Mouse (Mus musculus) kidney, postnatal 0 days (tissue): Measurements from ENCODE around the gene Cst11. TPM values are rescaled to one million over a fixed set of nuclear protein-coding genes. Genes with fewer than 3 reads are reported as not detected.
A peak's percentile ranks its signal among the peaks of the same experiment; 100 is the strongest.

ENCODE experiments used
- ATAC-seq: fragments of 200-750 bp; cut with Nextera tagmentation; replicated peaks from 2 replicates; pipeline ENCODE4 v1.8.0; 2017; ENCODE audit warnings: low read depth, moderate number of reproducible peaks, moderate TSS enrichment, moderate library complexity; ENCODE audit not compliant: low FRiP score
- DNase-seq: peaks from one replicate; pipeline ENCODE4 v3.0.0-alpha.2; 2016; ENCODE audit warnings: low spot score
- H3K27ac ChIP-seq: fragments of 300-500 bp; sonication (generic); 2 replicates; pipeline ENCODE4 v1.5.1; 2014; ENCODE audit warnings: mild to moderate bottlenecking
- H3K27me3 ChIP-seq: fragments of 300-500 bp; sonication (generic); 2 replicates; pipeline ENCODE4 v1.6.1; 2014; ENCODE audit warnings: low read length, mixed read lengths; ENCODE audit not compliant: insufficient read depth
- H3K36me3 ChIP-seq: fragments of 300-500 bp; sonication (generic); 2 replicates; pipeline ENCODE4 v1.6.1; 2014; ENCODE audit warnings: low read length, mixed read lengths; ENCODE audit not compliant: insufficient read depth
- H3K4me1 ChIP-seq: fragments of 300-500 bp; sonication (generic); replicated peaks from 2 replicates; pipeline ENCODE4 v1.6.1; 2014; ENCODE audit warnings: antibody characterized with exemption, low read length, mixed read lengths; ENCODE audit not compliant: insufficient read depth
- H3K4me2 ChIP-seq: fragments of 300-500 bp; sonication (generic); 2 replicates; pipeline ENCODE4 v1.6.1; 2014; ENCODE audit warnings: mild to moderate bottlenecking, low read length, moderate library complexity, mixed read lengths
- H3K4me3 ChIP-seq: fragments of 300-500 bp; sonication (generic); replicated peaks from 2 replicates; pipeline ENCODE4 v1.5.1; 2014; ENCODE audit warnings: low read depth, low read length
- H3K9ac ChIP-seq: fragments of 300-500 bp; sonication (generic); 2 replicates; pipeline ENCODE4 v1.6.1; 2014; ENCODE audit warnings: low read depth, low read length
- H3K9me3 ChIP-seq: fragments of 300-500 bp; sonication (generic); replicated peaks from 2 replicates; pipeline ENCODE4 v1.6.1; 2016; ENCODE audit warnings: low read length, inconsistent platforms, mixed read lengths
- CTCF ChIP-seq: IDR thresholded peaks from 2 replicates; pipeline ENCODE4 v1.5.1; 2016; ENCODE audit warnings: antibody characterized with exemption, low read depth, mild to moderate bottlenecking, moderate library complexity
- WGBS: fragments of 180-500 bp; shearing (Covaris S2); extraction: QIAGEN DNeasy Blood & Tissue Kit; methylation state at CpG from one replicate; pipeline ENCODE4 v1.1.7; 2014; 5-methylcytosine and 5-hydroxymethylcytosine counted together
- polyA plus RNA-seq: library from polyadenylated mRNA; unstranded; fragments of >200 nt; fragmentation: Nextera tagmentation; extraction: Ambion mirVana; gene quantifications from 2 replicates; pipeline ENCODE4 v1.2.1, GENCODE M21; 2015

Gene Cst11
- polyA plus RNA-seq, 1 experiment from 2014 or later = not detected

- WGBS = 91% methylated on average over 1 of the region's 1 CpGs
Observed at GRCm38 (mm10) chr2:148763648-148764388, 7.5 kb downstream of the Cst11 start.

DNA sequence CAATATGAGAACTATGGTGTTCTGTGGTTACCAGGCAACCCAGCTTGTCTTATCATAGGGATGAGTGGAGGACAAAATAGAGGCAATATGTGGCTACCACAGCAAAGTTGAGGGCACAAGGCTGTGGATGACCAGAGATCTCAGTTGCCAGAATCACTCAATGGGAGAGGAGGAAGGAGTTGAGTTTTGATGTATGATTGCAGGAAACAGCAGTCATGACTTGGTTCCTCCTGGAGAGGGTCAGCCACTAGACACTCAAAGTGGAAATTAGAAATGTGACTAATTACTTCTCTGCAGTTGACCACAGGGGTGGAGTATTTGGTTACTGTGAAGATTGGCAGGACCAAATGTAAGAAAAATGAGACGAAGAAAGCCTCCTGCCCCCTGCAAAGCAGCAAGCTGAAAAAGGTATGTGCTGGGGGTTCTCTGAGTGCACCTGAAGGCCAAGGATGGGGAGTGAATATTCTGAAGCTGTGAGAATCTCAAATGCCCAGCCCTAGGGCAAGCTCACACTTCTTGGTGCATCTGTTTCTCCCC lies 16.9 kb downstream of the Cst11 start:
- no peak overlapping the region for H3K27ac ChIP-seq
- no peaks in the 10 kb centered on the region for H3K9me3 ChIP-seq
- H3K4me1 ChIP-seq = no peaks in the 10 kb centered on the region
- H3K9ac ChIP-seq = no peak overlapping the region
- H3K27me3 ChIP-seq = no peaks in the 10 kb centered on the region
- ATAC-seq = no peak
- DNase-seq = no peak
- no peak overlapping the region for H3K4me3 ChIP-seq
- TF ChIP-seq CTCF = no peak
- no peaks in the 10 kb centered on the region for H3K36me3 ChIP-seq
- no peak overlapping the region for H3K4me2 ChIP-seq
- WGBS = 55% methylated on average over 1 of the region's 1 CpGs

More at GRCm38 (mm10) chr2:148763648-148764388, 7.5 kb downstream of the Cst11 start:
- H3K9me3 ChIP-seq = no peaks in the 10 kb centered on the region
- H3K9ac ChIP-seq = no peak overlapping the region
- ATAC-seq (0 out of 2 replicates have a peak, but pooled peaks have one; percentile 25), DNase-seq (no peak)
- H3K4me2 ChIP-seq = no peak overlapping the region
- no peaks in the 10 kb centered on the region for H3K36me3 ChIP-seq
- H3K4me1 ChIP-seq = no peaks in the 10 kb centered on the region
- H3K27me3 ChIP-seq = no peaks in the 10 kb centered on the region
- no peak for TF ChIP-seq CTCF
- no peak overlapping the region for H3K27ac ChIP-seq
- H3K4me3 ChIP-seq = no peak overlapping the region

GRCm38 (mm10) chr2:148751893-148752813 lies 19.1 kb downstream of the Cst11 start:
- no peak overlapping the region for H3K4me3 ChIP-seq
- H3K9ac ChIP-seq = no peak overlapping the region
- H3K36me3 ChIP-seq = no peaks in the 10 kb centered on the region
- no peaks in the 10 kb centered on the region for H3K27me3 ChIP-seq
- peak; percentile 77 for TF ChIP-seq CTCF
- H3K27ac ChIP-seq = no peak overlapping the region
- no peaks in the 10 kb centered on the region for H3K4me1 ChIP-seq
- no peaks in the 10 kb centered on the region for H3K9me3 ChIP-seq
- 17% methylated on average over 15 of the region's 15 CpGs for WGBS
- ATAC-seq (peak; percentile 84), DNase-seq (peak; percentile 88)
- peak overlapping the region; percentile 54 for H3K4me2 ChIP-seq

DNA sequence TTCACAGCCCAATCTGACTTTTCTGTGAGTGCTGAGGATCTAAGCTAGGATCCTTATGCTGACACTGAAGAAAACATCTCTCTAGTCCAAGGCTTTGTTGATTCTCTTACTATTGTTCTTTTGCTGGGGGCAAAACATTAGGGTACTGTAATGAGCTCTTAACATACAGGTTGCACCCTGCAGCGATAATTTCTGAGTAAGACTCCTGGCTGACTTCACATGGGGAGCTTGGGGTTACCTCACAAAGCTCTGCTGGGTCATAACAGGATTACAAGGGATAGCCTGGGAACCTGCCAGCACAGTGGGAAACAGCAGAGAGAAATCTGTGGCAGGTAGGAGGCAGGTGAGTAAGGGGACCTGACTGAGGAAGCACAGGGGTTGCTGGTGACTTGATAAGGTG lies 21.2 kb downstream of the Cst11 start, which contains the start of gene Cstl1:
Cstl1 (plus strand) TSS at position 301 of the 400 bp plus-strand sequence.
- whole genome bisulfite sequencing = 85% methylated on average over 1 of the region's 1 CpGs
- TF ChIP-seq CTCF = no peak
- H3K4me3 ChIP-seq = no peak within 1 kb of the TSS
- H3K4me1 ChIP-seq = no peaks in the 10 kb centered on the region
- H3K27ac ChIP-seq = no peak within 1 kb of the TSS
- DNase-seq (no peak), ATAC-seq (no peak)
- H3K4me2 ChIP-seq = no peak within 1 kb of the TSS
- H3K9me3 ChIP-seq = no peaks in the 10 kb centered on the region
- H3K9ac ChIP-seq = no peak within 1 kb of the TSS
- no peaks in the 10 kb centered on the region for H3K36me3 ChIP-seq
- H3K27me3 ChIP-seq = no peaks in the 10 kb centered on the region

GRCm38 (mm10) chr2:148743846-148744407 lies 27.4 kb downstream of the Cst11 start:
- Histone ChIP-seq H3K4me1 (no peaks in the 10 kb centered on the region), H3K4me3 (no peak overlapping the region), H3K27me3 (no peaks in the 10 kb centered on the region), H3K36me3 (no peaks in the 10 kb centered on the region), H3K4me2 (no peak overlapping the region), H3K27ac (no peak overlapping the region), H3K9ac (no peak overlapping the region), H3K9me3 (no peaks in the 10 kb centered on the region)
- no peak for DNase-seq
- 69% methylated on average over 3 of the region's 3 CpGs for WGBS
- no peak for TF ChIP-seq CTCF
- ATAC-seq = no peak

DNA sequence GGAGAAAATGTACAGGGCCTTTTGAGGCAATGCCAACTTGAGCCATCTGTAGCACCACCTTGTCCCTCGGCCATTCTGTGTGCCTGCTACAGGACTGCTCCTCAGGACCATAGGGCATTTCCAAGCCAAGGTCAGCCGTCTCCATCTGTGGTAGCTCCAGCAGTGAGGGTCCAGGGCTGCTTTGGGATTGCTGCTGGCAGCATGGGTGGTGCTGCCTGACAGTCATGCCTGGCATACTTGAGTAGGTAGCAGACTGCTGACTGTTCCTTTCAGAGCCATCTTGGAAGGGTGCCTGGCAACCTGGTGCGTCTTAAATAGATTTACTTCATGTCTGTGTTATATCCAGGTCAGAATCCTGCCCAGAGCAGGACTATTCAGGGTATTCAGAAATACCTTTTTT lies 28.3 kb downstream of the Cst11 start:
- H3K9me3 ChIP-seq = no peaks in the 10 kb centered on the region
- no peaks in the 10 kb centered on the region for H3K27me3 ChIP-seq
- no peak overlapping the region for H3K27ac ChIP-seq
- H3K9ac ChIP-seq = no peak overlapping the region
- no peak for ATAC-seq
- no peaks in the 10 kb centered on the region for H3K4me1 ChIP-seq
- no peak for TF ChIP-seq CTCF
- H3K4me2 ChIP-seq = no peak overlapping the region
- no peak for DNase-seq
- 80% methylated on average over 3 of the region's 3 CpGs for WGBS
- H3K4me3 ChIP-seq = no peak overlapping the region
- H3K36me3 ChIP-seq = no peaks in the 10 kb centered on the region
